Mouse (Mus musculus) telencephalon, adult 2 months (tissue): ENCODE measurements around the gene Erich6.
A peak's percentile ranks its signal among the peaks of the same experiment; 100 is the strongest.
"Not testable (repeated sequence)": the region's sequence is repeated elsewhere in the genome, so short reads cannot be mapped to it uniquely, and the experiment has no call there.

Experiments
- DNase-seq: peaks from one replicate; pipeline ENCODE4 v3.0.0-alpha.2; 2011; ENCODE audit warnings: low read depth, low spot score

Erich6 gene

GRCm38 (mm10) chr3:58647179-58647578 lies 10.2 kb upstream of the Erich6 start:
- no peak for DNase-seq

- DNase-seq: no peak
Measured at GRCm38 (mm10) chr3:58646180-58646579, 9.2 kb upstream of the Erich6 start.

GRCm38 (mm10) chr3:58631693-58632092 lies 5.3 kb downstream of the Erich6 start:
- peak; percentile 36 for DNase-seq

GRCm38 (mm10) chr3:58624981-58625380 lies 12.0 kb downstream of the Erich6 start:
- no peak for DNase-seq

- DNase-seq: no peak
Measured at GRCm38 (mm10) chr3:58622665-58623394, 14.2 kb downstream of the Erich6 start.

- no peak for DNase-seq
Measured at GRCm38 (mm10) chr3:58621066-58621465, 15.9 kb downstream of the Erich6 start.

- DNase-seq: no peak
Measured at GRCm38 (mm10) chr3:58609985-58610384, 27.0 kb downstream of the Erich6 start.

GRCm38 (mm10) chr3:58608506-58608905 lies 28.5 kb downstream of the Erich6 start:
- DNase-seq: no peak

- no peak for DNase-seq
Measured at GRCm38 (mm10) chr3:58593623-58594022, 43.4 kb downstream of the Erich6 start.

- DNase-seq: not testable (repeated sequence)
Measured at GRCm38 (mm10) chr3:58592666-58593065, 44.3 kb downstream of the Erich6 start.

GRCm38 (mm10) chr3:58590544-58590943 lies 46.5 kb downstream of the Erich6 start:
- DNase-seq: not testable (repeated sequence)

GRCm38 (mm10) chr3:58582788-58583426 lies 54.1 kb downstream of the Erich6 start:
- no peak for DNase-seq

GRCm38 (mm10) chr3:58582297-58582696 lies 54.7 kb downstream of the Erich6 start:
- no peak for DNase-seq

- no peak for DNase-seq
Measured at GRCm38 (mm10) chr3:58581530-58581929, 55.5 kb downstream of the Erich6 start.

GRCm38 (mm10) chr3:58577506-58578050 lies 59.4 kb downstream of the Erich6 start:
- DNase-seq: no peak

GRCm38 (mm10) chr3:58577067-58577503 lies 59.9 kb downstream of the Erich6 start:
- no peak for DNase-seq

- DNase-seq: peak; percentile 88
Measured at GRCm38 (mm10) chr3:58576137-58577066, 60.6 kb downstream of the Erich6 start, which contains the start of gene Selenot. Selenot (plus strand) TSS chr3:58576636.

GRCm38 (mm10) chr3:58570821-58571220 lies 66.2 kb downstream of the Erich6 start:
- DNase-seq: no peak
